Comparison of ENCODE assay signal across 8 mouse cellular contexts in the genomic region with DNA sequence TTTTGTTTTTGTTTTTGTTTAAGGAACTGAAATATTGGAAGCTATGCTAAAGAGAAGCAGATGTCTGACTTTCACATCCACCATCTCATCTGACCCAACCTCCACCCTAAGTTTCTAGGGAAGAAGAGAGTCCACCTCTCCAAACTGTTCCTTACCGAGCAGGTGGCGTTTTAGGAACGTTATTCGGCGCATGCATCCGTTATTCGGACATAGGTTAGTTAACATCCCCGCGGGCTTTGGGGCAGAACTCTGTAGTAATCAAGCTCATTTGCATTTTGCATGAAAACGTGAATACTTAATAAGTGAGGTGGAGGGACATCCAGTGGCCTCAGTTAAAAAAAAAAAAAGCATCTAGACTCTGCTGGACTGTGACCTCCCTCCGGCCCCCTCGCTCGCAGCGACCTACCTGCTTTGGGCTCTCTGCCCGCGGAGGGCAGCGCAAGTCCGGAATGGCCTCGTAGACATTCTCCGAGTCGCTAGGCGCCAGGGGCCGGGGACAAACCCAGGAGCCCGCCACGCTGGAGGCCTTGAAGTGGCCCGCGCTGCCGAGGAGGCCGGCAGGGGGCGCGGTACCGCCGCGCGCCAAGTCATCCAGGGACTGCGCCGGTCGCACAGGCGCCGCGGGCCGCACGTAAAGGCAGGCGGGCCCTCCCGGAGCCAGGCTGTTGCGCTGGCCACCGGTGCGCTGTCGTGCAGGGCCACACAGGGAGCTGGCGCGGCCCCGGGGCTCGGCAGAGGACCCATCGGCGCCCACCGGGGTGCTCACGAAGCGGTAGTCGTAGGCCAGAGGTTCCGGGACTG. TPM values are rescaled to one million over a fixed set of nuclear protein-coding genes. Genes with fewer than 3 reads are reported as not detected.
DNase-seq lines count a peak whose midpoint lies in the region; ATAC-seq and TF ChIP-seq lines count a peak whose summit lies in the region.

No protein-coding gene starts in this region.

- no peak overlapping the region for H3K27ac ChIP-seq in cortical plate, adult 2 months (ENCODE audit: insufficient read depth, low read length)
- 0 out of 2 replicates have a peak overlapping the region, but pooled peaks have one; percentile 66 for H3K27ac ChIP-seq in intestine, embryonic 15.5 days
- H3K27ac ChIP-seq in limb, embryonic 10.5 days: peak overlapping the region; percentile 85
- H3K27ac ChIP-seq in midbrain, embryonic 11.5 days (ENCODE audit: low read depth, low read length): no peak overlapping the region

- no peaks in the 10 kb centered on the region for H3K9me3 ChIP-seq in intestine, embryonic 15.5 days
- no peaks in the 10 kb centered on the region for H3K9me3 ChIP-seq in limb, embryonic 10.5 days (replicated peaks)
- no peaks in the 10 kb centered on the region for H3K9me3 ChIP-seq in midbrain, embryonic 11.5 days (ENCODE audit: control insufficient read depth, low read length)

- WGBS in intestine, embryonic 15.5 days: 3% methylated on average over 60 of the region's 60 CpGs
- under 1% methylated on average over 60 of the region's 60 CpGs for WGBS in limb, embryonic 10.5 days
- 2% methylated on average over 56 of the region's 60 CpGs for WGBS in midbrain, embryonic 11.5 days

- peak overlapping the region; percentile 57 for H3K9ac ChIP-seq in intestine, embryonic 15.5 days
- peak overlapping the region; percentile 57 for H3K9ac ChIP-seq in midbrain, embryonic 11.5 days (ENCODE audit: low read length)

- H3K4me3 ChIP-seq in cortical plate, adult 2 months (ENCODE audit: insufficient read depth, low read length): peak overlapping the region; percentile 39
- peak overlapping the region; percentile 47 for H3K4me3 ChIP-seq in intestine, embryonic 15.5 days (replicated peaks)
- peak overlapping the region; percentile 62 for H3K4me3 ChIP-seq in limb, embryonic 10.5 days
- H3K4me3 ChIP-seq in midbrain, embryonic 11.5 days (ENCODE audit: low read depth, low read length): peak overlapping the region; percentile 41

- peaks cover 30% of the 10 kb centered on the region for H3K27me3 ChIP-seq in intestine, embryonic 15.5 days (replicated peaks)
- peaks cover 100% of the 10 kb centered on the region for H3K27me3 ChIP-seq in limb, embryonic 10.5 days (ENCODE audit: low read depth, poor library complexity, severe bottlenecking)
- H3K27me3 ChIP-seq in midbrain, embryonic 11.5 days (ENCODE audit: control insufficient read depth, insufficient read depth, low read length): peaks cover 56% of the 10 kb centered on the region

- intact Hi-C loops in gastrocnemius, postnatal 36 days (cut with DNase I): loop anchor here (2.0 to 5.0 kb wide), 3 partner anchors 41 to 197 kb away; no protein-coding TSS in a partner anchor

- no peaks in the 10 kb centered on the region; the same call in 1 of the 2 replicates for H3K4me1 ChIP-seq in cortical plate, adult 2 months (ENCODE audit: control insufficient read depth, insufficient read depth, low read length)
- peaks cover 53% of the 10 kb centered on the region for H3K4me1 ChIP-seq in intestine, embryonic 15.5 days (replicated peaks)
- H3K4me1 ChIP-seq in limb, embryonic 10.5 days: peaks cover 61% of the 10 kb centered on the region
- H3K4me1 ChIP-seq in midbrain, embryonic 11.5 days (ENCODE audit: control insufficient read depth, insufficient read depth, low read length): peaks cover 25% of the 10 kb centered on the region

- TF ChIP-seq POLR2A in cortical plate, adult 2 months (IDR thresholded peaks at IDR 0.05; ENCODE audit: extremely low read depth, insufficient read depth, low read length): no peak

- TF ChIP-seq CTCF in cortical plate, adult 2 months (IDR thresholded peaks at IDR 0.05; ENCODE audit: extremely low read depth, insufficient read depth, low read length): peak; percentile 34

- peak overlapping the region; percentile 90 for H3K4me2 ChIP-seq in intestine, embryonic 15.5 days (replicated peaks)
- peak overlapping the region; percentile 61 for H3K4me2 ChIP-seq in midbrain, embryonic 11.5 days

- DNase-seq in adrenal gland, adult 2 months: peak; percentile 92
- DNase-seq in gastrocnemius, postnatal 36 days: peak; percentile 81 to 82
- DNase-seq in limb, embryonic 10.5 days (ENCODE audit: low spot score): peak; percentile 91
- DNase-seq in midbrain, embryonic 11.5 days (ENCODE audit: low spot score, missing footprints): peak; percentile 98
- DNase-seq in skeletal muscle tissue, adult 2 months (ENCODE audit: low read depth, low spot score): peak; percentile 62

- H3K36me3 ChIP-seq in intestine, embryonic 15.5 days: no peaks in the 10 kb centered on the region
- no peaks in the 10 kb centered on the region for H3K36me3 ChIP-seq in limb, embryonic 10.5 days
- H3K36me3 ChIP-seq in midbrain, embryonic 11.5 days (ENCODE audit: control insufficient read depth, insufficient read depth, low read length): no peaks in the 10 kb centered on the region

- peak; percentile 40 for ATAC-seq in intestine, embryonic 15.5 days
- peak; percentile 69 for ATAC-seq in midbrain, embryonic 11.5 days (ENCODE audit: low FRiP score)
- ATAC-seq in erythroid progenitor cell, adult 5-6 weeks (replicated peaks; ENCODE audit: low FRiP score, poor library complexity, severe bottlenecking): no peak

RNA-seq across cellular contexts. Expression of gene Arhgap27, which starts 3.5 kb away (rescaled TPM):
- total RNA-seq in adrenal gland, adult 2 months (2021): 10 to 100 TPM; 10.3 to 12.2 TPM
- polyA plus RNA-seq in adrenal gland, adult 2 months (2012; rRNA removed): 34.7 and 42.5 TPM in 2 replicates
- polyA plus RNA-seq in cortical plate, adult 2 months (2012; rRNA removed): 11.8 and 13.2 TPM in 2 replicates
- total RNA-seq in gastrocnemius, postnatal 36 days (2021): 1 to 10 TPM; 4.6 to 4.8 TPM
- 33.0 and 36.2 TPM in 2 replicates for polyA plus RNA-seq in intestine, embryonic 15.5 days (2015; fragmentation: Nextera tagmentation; extraction: Ambion mirVana)
- polyA plus RNA-seq in limb, embryonic 10.5 days (2016; fragmentation: Nextera tagmentation; extraction: Ambion mirVana): 5.3 and 8.2 TPM in 2 replicates
- polyA plus RNA-seq in midbrain, embryonic 11.5 days (2014; fragmentation: Nextera tagmentation; extraction: Ambion mirVana): 2.4 and 2.8 TPM in 2 replicates
- total RNA-seq in erythroid progenitor cell, adult 5-6 weeks (2015; ENCODE audit: low replicate concordance): 2.1 and 7.6 TPM in 2 replicates
- total RNA-seq in erythroid progenitor cell, adult 5-6 weeks (2017; ENCODE audit: low replicate concordance): 3.0 and 4.8 TPM in 2 replicates

RNA-seq across cellular contexts. Expression of gene Plekhm1, which starts 52.4 kb away (rescaled TPM):
- 10 to 100 TPM; 19.7 to 21.2 TPM for total RNA-seq in adrenal gland, adult 2 months (2021)
- polyA plus RNA-seq in adrenal gland, adult 2 months (2012; rRNA removed): 18.6 and 18.8 TPM in 2 replicates
- polyA plus RNA-seq in cortical plate, adult 2 months (2012; rRNA removed): 16.0 and 16.5 TPM in 2 replicates
- 10 to 100 TPM; 10.6 to 11.8 TPM for total RNA-seq in gastrocnemius, postnatal 36 days (2021)
- 5.6 and 6.2 TPM in 2 replicates for polyA plus RNA-seq in intestine, embryonic 15.5 days (2015; fragmentation: Nextera tagmentation; extraction: Ambion mirVana)
- polyA plus RNA-seq in limb, embryonic 10.5 days (2016; fragmentation: Nextera tagmentation; extraction: Ambion mirVana): 7.6 and 8.2 TPM in 2 replicates
- 6.4 and 7.6 TPM in 2 replicates for polyA plus RNA-seq in midbrain, embryonic 11.5 days (2014; fragmentation: Nextera tagmentation; extraction: Ambion mirVana)
- 15.1 and 18.0 TPM in 2 replicates for total RNA-seq in erythroid progenitor cell, adult 5-6 weeks (2015; ENCODE audit: low replicate concordance)
- 4.2 and 5.5 TPM in 2 replicates for total RNA-seq in erythroid progenitor cell, adult 5-6 weeks (2017; ENCODE audit: low replicate concordance)

Comparison
In these comparisons a context has a peak if more than half of its experiments do, and no peak if none do; other contexts are left out.
1. H3K27ac ChIP-seq: peak in intestine, embryonic 15.5 days (single experiment) and limb, embryonic 10.5 days (single experiment); none in cortical plate, adult 2 months (single experiment) and midbrain, embryonic 11.5 days (single experiment).
2. Peak in every context shown above with its lines, with median percentiles within 50 percentile points of each other: DNase-seq and H3K4me3 ChIP-seq.